Mouse (Mus musculus) heart, postnatal 14 days (tissue): ENCODE data around the gene Nrxn2. TPM values are rescaled to one million over a fixed set of nuclear protein-coding genes. Genes with fewer than 3 reads are reported as not detected.

ENCODE experiments used
- DNase-seq, 2 experiments: peaks; one replicate each; pipeline ENCODE4 v3.0.0; 2021 to 2022
- intact Hi-C: fragments of 180-260 bp; cut with DNase I; formaldehyde crosslinking; loops from one replicate; pipeline ENCODE4 v1.15.1; 2025
- microRNA-seq, 2 experiments: library from miRNA; unstranded; fragments of <30 nt; microRNA quantifications; one replicate each; pipeline ENCODE4 v1.2.0; 2021 to 2022
- total RNA-seq, 2 experiments: library from RNA; stranded (reverse); gene quantifications; 2 replicates each; pipeline ENCODE4 v1.2.3; 2021

Nrxn2 gene
- total RNA-seq, 2 experiments from 2014 or later: 5.2 to 5.9 TPM

GRCm38 (mm10) chr19:6552302-6553028, 133.9 kb downstream of the Nrxn2 start:
- intact Hi-C loops: no loop called here
- DNase-seq: peak; percentile 18 to 55

GRCm38 (mm10) chr19:6553174-6553573, 134.6 kb downstream of the Nrxn2 start:
- no peak for DNase-seq
- intact Hi-C loops: no loop called here

GRCm38 (mm10) chr19:6553819-6554582, 135.5 kb downstream of the Nrxn2 start:
- DNase-seq: peak; percentile 44 to 62
- intact Hi-C loops: no loop called here

GRCm38 (mm10) chr19:6559576-6559975, 141.0 kb downstream of the Nrxn2 start:
- intact Hi-C loops: no loop called here
- no peak for DNase-seq

GRCm38 (mm10) chr19:6560246-6560815, 141.8 kb downstream of the Nrxn2 start:
- no peak for DNase-seq
- intact Hi-C loops: no loop called here

- intact Hi-C loops: no loop called here
- DNase-seq: no peak
Measured at GRCm38 (mm10) chr19:6565136-6565535, 146.6 kb downstream of the Nrxn2 start.

GRCm38 (mm10) chr19:6566450-6566849, 147.9 kb downstream of the Nrxn2 start:
- intact Hi-C loops: no loop called here
- DNase-seq: peak; percentile 34 to 47

GRCm38 (mm10) chr19:6569021-6569420, 150.5 kb downstream of the Nrxn2 start:
- intact Hi-C loops: no loop called here
- no peak for DNase-seq

- no peak for DNase-seq
- intact Hi-C loops: no loop called here
Measured at GRCm38 (mm10) chr19:6569561-6569960, 151.0 kb downstream of the Nrxn2 start.

GRCm38 (mm10) chr19:6571476-6571875, 152.9 kb downstream of the Nrxn2 start:
- intact Hi-C loops: no loop called here
- no peak for DNase-seq

- DNase-seq: no peak
- intact Hi-C loops: no loop called here
Measured at GRCm38 (mm10) chr19:6572001-6572400, 153.5 kb downstream of the Nrxn2 start.

Small RNA genes within 50 kb of the gene (microRNA-seq; reads per million reads assigned to microRNA genes)
- gene Gm26460: 0 reads per million in 2 experiments

Other genes starting within 250 kb of the Nrxn2 start
- not detected for gene Majin, start 234.3 kb upstream of the Nrxn2 start, total RNA-seq
- gene Gpha2, start 192.4 kb upstream of the Nrxn2 start, total RNA-seq: not detected
- 10 to 100 TPM; 31.4 to 35.1 TPM for gene Ppp2r5b, start 182.9 kb upstream of the Nrxn2 start, total RNA-seq
- 10 to 100 TPM; 20.4 to 22.7 TPM for gene Atg2a, start 177.1 kb upstream of the Nrxn2 start, total RNA-seq
- 100 to 1,000 TPM; 163 to 172 TPM for gene Ehd1, start 142.0 kb upstream of the Nrxn2 start, total RNA-seq
- 1 to 10 TPM; 8.9 to 9.8 TPM for gene Cdc42bpg, start 112.3 kb upstream of the Nrxn2 start, total RNA-seq
- 10 to 100 TPM; 18.2 to 18.5 TPM for gene Men1, start 83.8 kb upstream of the Nrxn2 start, total RNA-seq
- 10 to 100 TPM; 56.3 TPM for gene Map4k2, start 77.6 kb upstream of the Nrxn2 start, total RNA-seq
- 100 to 1,000 TPM; 102 to 105 TPM for gene Sf1, start 55.0 kb upstream of the Nrxn2 start, total RNA-seq
- 100 to 1,000 TPM; 824 to 866 TPM for gene Pygm, start 34.3 kb upstream of the Nrxn2 start, total RNA-seq
- gene Rasgrp2, start 19.4 kb upstream of the Nrxn2 start, total RNA-seq: 10 to 100 TPM; 66.6 to 70.7 TPM
- not detected for gene Slc22a12, start 124.3 kb downstream of the Nrxn2 start, total RNA-seq